Mouse (Mus musculus): ENCODE measurements around the gene Serpinh1.

Gene Serpinh1

GRCm38 (mm10) chr7:99366716-99367115 is 13.7 kb upstream of the Serpinh1 start:
- no peak for DNase-seq

- DNase-seq = peak; percentile 91
These were observed 12.0 kb upstream of the Serpinh1 start for GRCm38 (mm10) chr7:99365069-99365468.

- DNase-seq = no peak
These were observed 9.1 kb upstream of the Serpinh1 start for GRCm38 (mm10) chr7:99362137-99362536.

- no peak for DNase-seq
These were observed 7.9 kb upstream of the Serpinh1 start for GRCm38 (mm10) chr7:99360803-99361414.

GRCm38 (mm10) chr7:99360021-99360802 is 7.2 kb upstream of the Serpinh1 start:
- peak; percentile 84 for DNase-seq

- no peak for DNase-seq
These were observed 5.3 kb upstream of the Serpinh1 start for GRCm38 (mm10) chr7:99358371-99358770.

GRCm38 (mm10) chr7:99357201-99357600 is 4.2 kb upstream of the Serpinh1 start:
- DNase-seq = peak; percentile 52

GRCm38 (mm10) chr7:99356244-99356930 is 3.3 kb upstream of the Serpinh1 start:
- peak; percentile 72 for DNase-seq

GRCm38 (mm10) chr7:99355731-99356131 is 2.7 kb upstream of the Serpinh1 start:
- DNase-seq = peak; percentile 91

GRCm38 (mm10) chr7:99351802-99352517 is 1.1 kb downstream of the Serpinh1 start:
- DNase-seq = peak; percentile 59

GRCm38 (mm10) chr7:99351104-99351801 is 1.8 kb downstream of the Serpinh1 start:
- DNase-seq = peak; percentile 39

- DNase-seq = no peak
These were observed 3.0 kb downstream of the Serpinh1 start for GRCm38 (mm10) chr7:99349782-99350720.

- DNase-seq = no peak
These were observed 4.2 kb downstream of the Serpinh1 start for GRCm38 (mm10) chr7:99348883-99349282.

GRCm38 (mm10) chr7:99347268-99347667 is 5.8 kb downstream of the Serpinh1 start:
- DNase-seq = no peak

- no peak for DNase-seq
These were observed 9.5 kb downstream of the Serpinh1 start for GRCm38 (mm10) chr7:99343577-99343976.

GRCm38 (mm10) chr7:99340736-99341135 is 12.3 kb downstream of the Serpinh1 start:
- DNase-seq = no peak

- peak; percentile 94 for DNase-seq
These were observed 20.1 kb downstream of the Serpinh1 start for GRCm38 (mm10) chr7:99332774-99333480.

GRCm38 (mm10) chr7:99330012-99330411 is 23.0 kb downstream of the Serpinh1 start:
- DNase-seq = no peak

GRCm38 (mm10) chr7:99328847-99329246 is 24.2 kb downstream of the Serpinh1 start:
- no peak for DNase-seq

GRCm38 (mm10) chr7:99326128-99326527 is 26.9 kb downstream of the Serpinh1 start:
- no peak for DNase-seq

- no peak for DNase-seq
These were observed 28.2 kb downstream of the Serpinh1 start for GRCm38 (mm10) chr7:99324810-99325209.
